Mouse (Mus musculus) testis, adult 2 months (tissue): ENCODE results near the gene Btn2a2.

ENCODE experiments used
- CTCF ChIP-seq: fragments of 200-500 bp; IDR thresholded peaks from 2 replicates; pipeline ENCODE4 v1.5.1; 2012; ENCODE audit warnings: low read depth, mild to moderate bottlenecking, inconsistent platforms, low read length, moderate library complexity; ENCODE audit not compliant: control insufficient read depth, insufficient read depth, insufficient replicate concordance
- POLR2A ChIP-seq: fragments of 200-500 bp; IDR thresholded peaks from 2 replicates; pipeline ENCODE4 v1.6.1; 2012; ENCODE audit warnings: low read depth, mild to moderate bottlenecking, inconsistent platforms, low read length, moderate library complexity; ENCODE audit not compliant: control insufficient read depth

- no peak for TF ChIP-seq POLR2A
- TF ChIP-seq CTCF = no peak
Measured at GRCm38 (mm10) chr13:23506351-23506750, 17.7 kb upstream of the Btn2a2 start.
